Mouse (Mus musculus): ENCODE data around the gene Olfr811. TPM values are rescaled to one million over a fixed set of nuclear protein-coding genes. Genes with fewer than 3 reads are reported as not detected.

Olfr811 gene
- polyA plus RNA-seq, 1 experiment from 2014 or later: not detected

Other genes with a start within 250 kb of the Olfr811 start
- not detected in 2 replicates for gene Olfr794, start 236.7 kb downstream of the Olfr811 start, polyA plus RNA-seq (2014; fragmentation: Nextera tagmentation; extraction: Ambion mirVana)
- gene Olfr796, start 191.8 kb downstream of the Olfr811 start, polyA plus RNA-seq (2014; fragmentation: Nextera tagmentation; extraction: Ambion mirVana): not detected in 2 replicates
- gene Olfr798, start 176.5 kb downstream of the Olfr811 start, polyA plus RNA-seq (2014; fragmentation: Nextera tagmentation; extraction: Ambion mirVana): not detected in 2 replicates
- gene Olfr799, start 166.9 kb downstream of the Olfr811 start, polyA plus RNA-seq (2014; fragmentation: Nextera tagmentation; extraction: Ambion mirVana): not detected in 2 replicates
- not detected in 2 replicates for gene Olfr800, start 146.7 kb downstream of the Olfr811 start, polyA plus RNA-seq (2014; fragmentation: Nextera tagmentation; extraction: Ambion mirVana)
- gene Olfr801, start 130.5 kb downstream of the Olfr811 start, polyA plus RNA-seq (2014; fragmentation: Nextera tagmentation; extraction: Ambion mirVana): not detected in 2 replicates
- gene Olfr802, start 116.2 kb downstream of the Olfr811 start, polyA plus RNA-seq (2014; fragmentation: Nextera tagmentation; extraction: Ambion mirVana): not detected in 2 replicates
- not detected in 2 replicates for gene Olfr803, start 110.1 kb downstream of the Olfr811 start, polyA plus RNA-seq (2014; fragmentation: Nextera tagmentation; extraction: Ambion mirVana)
- gene Olfr804, start 101.2 kb downstream of the Olfr811 start, polyA plus RNA-seq (2014; fragmentation: Nextera tagmentation; extraction: Ambion mirVana): not detected in 2 replicates
- not detected in 2 replicates for gene Olfr805, start 75.0 kb downstream of the Olfr811 start, polyA plus RNA-seq (2014; fragmentation: Nextera tagmentation; extraction: Ambion mirVana)
- not detected in 2 replicates for gene Olfr806, start 62.5 kb downstream of the Olfr811 start, polyA plus RNA-seq (2014; fragmentation: Nextera tagmentation; extraction: Ambion mirVana)
- not detected in 2 replicates for gene Olfr807, start 46.6 kb downstream of the Olfr811 start, polyA plus RNA-seq (2014; fragmentation: Nextera tagmentation; extraction: Ambion mirVana)
- not detected in 2 replicates for gene Olfr808, start 38.9 kb downstream of the Olfr811 start, polyA plus RNA-seq (2014; fragmentation: Nextera tagmentation; extraction: Ambion mirVana)
- gene Olfr809, start 29.8 kb downstream of the Olfr811 start, polyA plus RNA-seq (2014; fragmentation: Nextera tagmentation; extraction: Ambion mirVana): not detected in 2 replicates
- not detected in 2 replicates for gene Olfr810, start 9.5 kb downstream of the Olfr811 start, polyA plus RNA-seq (2014; fragmentation: Nextera tagmentation; extraction: Ambion mirVana)
- gene Olfr812, start 41.7 kb upstream of the Olfr811 start, polyA plus RNA-seq (2014; fragmentation: Nextera tagmentation; extraction: Ambion mirVana): not detected in 2 replicates
- not detected in 2 replicates for gene Olfr813, start 51.0 kb upstream of the Olfr811 start, polyA plus RNA-seq (2014; fragmentation: Nextera tagmentation; extraction: Ambion mirVana)
- not detected in 2 replicates for gene Olfr814, start 75.5 kb upstream of the Olfr811 start, polyA plus RNA-seq (2014; fragmentation: Nextera tagmentation; extraction: Ambion mirVana)
- gene Olfr815, start 101.5 kb upstream of the Olfr811 start, polyA plus RNA-seq (2014; fragmentation: Nextera tagmentation; extraction: Ambion mirVana): not detected in 2 replicates
- gene Olfr816, start 111.2 kb upstream of the Olfr811 start, polyA plus RNA-seq (2014; fragmentation: Nextera tagmentation; extraction: Ambion mirVana): not detected in 2 replicates
- not detected in 2 replicates for gene Olfr818, start 144.7 kb upstream of the Olfr811 start, polyA plus RNA-seq (2014; fragmentation: Nextera tagmentation; extraction: Ambion mirVana)
- gene Olfr819, start 162.9 kb upstream of the Olfr811 start, polyA plus RNA-seq (2014; fragmentation: Nextera tagmentation; extraction: Ambion mirVana): not detected in 2 replicates
- not detected in 2 replicates for gene Olfr247, start 171.7 kb upstream of the Olfr811 start, polyA plus RNA-seq (2014; fragmentation: Nextera tagmentation; extraction: Ambion mirVana)
- gene Gm10310, start 180.7 kb upstream of the Olfr811 start, polyA plus RNA-seq (2014; fragmentation: Nextera tagmentation; extraction: Ambion mirVana): not detected in 2 replicates
- gene Olfr820, start 208.2 kb upstream of the Olfr811 start, polyA plus RNA-seq (2014; fragmentation: Nextera tagmentation; extraction: Ambion mirVana): not detected in 2 replicates
- gene Olfr821, start 226.0 kb upstream of the Olfr811 start, polyA plus RNA-seq (2014; fragmentation: Nextera tagmentation; extraction: Ambion mirVana): not detected in 2 replicates